Mouse (Mus musculus): ENCODE data around the gene Zfp821.

- TF ChIP-seq POLR2A (IDR thresholded peaks at IDR 0.05; ENCODE audit: insufficient read depth, low read depth, low read length), result no peak
- no peak for TF ChIP-seq CTCF (IDR thresholded peaks at IDR 0.05; ENCODE audit: insufficient read depth, low read depth, low read length)
Observed at GRCm38 (mm10) chr8:109672656-109673055, 32.7 kb upstream of the Zfp821 start.
